Mouse (Mus musculus): Measurements from ENCODE around the gene Osmr. TPM values are rescaled to one million over a fixed set of nuclear protein-coding genes. Genes with fewer than 3 reads are reported as not detected.
A peak's percentile ranks its signal among the peaks of the same experiment; 100 is the strongest.

The Osmr gene
- polyA plus RNA-seq, 1 experiment from 2014 or later, result 0.42 TPM

DNA sequence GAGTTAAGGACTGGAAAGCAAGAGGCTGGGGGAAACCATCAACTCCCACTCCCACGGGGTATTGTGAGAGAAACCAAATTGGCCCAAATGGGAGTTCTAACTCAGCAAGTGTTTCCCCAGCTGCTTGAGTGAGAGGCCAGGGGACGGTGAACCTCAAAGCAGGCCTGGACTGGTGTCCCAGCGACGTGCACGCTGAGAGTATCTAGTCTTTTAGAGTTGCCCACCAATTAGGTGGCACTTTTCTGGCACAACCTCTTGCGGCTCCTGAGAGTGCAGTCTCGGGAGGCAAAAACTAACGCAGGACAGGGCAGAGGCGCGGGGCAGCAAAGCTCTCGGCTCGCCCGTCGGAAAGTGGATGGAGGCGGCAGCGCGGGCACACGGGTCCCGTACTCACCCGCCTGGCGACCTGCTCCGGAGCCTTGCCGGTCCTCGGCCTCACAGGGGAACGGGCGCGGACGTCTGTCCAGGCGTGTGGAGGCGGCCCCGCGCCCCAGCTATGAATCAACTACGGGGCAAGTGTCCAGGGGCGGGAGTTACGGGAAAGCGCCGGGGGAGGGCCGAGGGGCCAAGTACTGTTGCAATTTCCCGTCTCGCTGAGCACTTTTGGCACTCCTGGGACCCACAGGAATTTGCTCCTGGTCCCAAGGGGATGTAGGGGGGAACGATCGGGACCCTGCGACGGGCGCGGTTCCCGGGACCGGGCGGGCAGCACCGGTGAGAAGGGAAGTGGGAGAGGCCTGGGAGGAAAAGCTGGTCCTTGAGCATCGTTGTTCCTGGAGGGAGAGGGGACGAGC lies 765 bp downstream of the Osmr start:
- Histone ChIP-seq H3K27ac (replicated peaks; ENCODE audit: low read depth, low read length) (no peak overlapping the region), H3K9me3 (replicated peaks; ENCODE audit: control insufficient read depth, low read length) (no peaks in the 10 kb centered on the region), H3K4me1 (ENCODE audit: control insufficient read depth, insufficient read depth, low read length) (peaks cover 5% of the 10 kb centered on the region), H3K4me2 (ENCODE audit: low read depth, low read length) (peak overlapping the region; percentile 82), H3K36me3 (replicated peaks; ENCODE audit: control insufficient read depth, insufficient read depth, low read depth, low read length) (no peaks in the 10 kb centered on the region), H3K4me3 (ENCODE audit: low read depth, low read length) (peak overlapping the region; percentile 46), H3K9ac (replicated peaks; ENCODE audit: low read length) (peak overlapping the region; percentile 46), H3K27me3 (ENCODE audit: control insufficient read depth, insufficient read depth, low read length) (peaks cover 15% of the 10 kb centered on the region)
- whole genome bisulfite sequencing, result under 1% methylated on average over 52 of the region's 52 CpGs
- peak; percentile 21 for DNase-seq (ENCODE audit: low spot score)
- ATAC-seq (replicated peaks; ENCODE audit: insufficient number of reproducible peaks, low FRiP score, low TSS enrichment, low read depth), result peak; percentile 48; the same call in 1 of the 2 replicates

DNA sequence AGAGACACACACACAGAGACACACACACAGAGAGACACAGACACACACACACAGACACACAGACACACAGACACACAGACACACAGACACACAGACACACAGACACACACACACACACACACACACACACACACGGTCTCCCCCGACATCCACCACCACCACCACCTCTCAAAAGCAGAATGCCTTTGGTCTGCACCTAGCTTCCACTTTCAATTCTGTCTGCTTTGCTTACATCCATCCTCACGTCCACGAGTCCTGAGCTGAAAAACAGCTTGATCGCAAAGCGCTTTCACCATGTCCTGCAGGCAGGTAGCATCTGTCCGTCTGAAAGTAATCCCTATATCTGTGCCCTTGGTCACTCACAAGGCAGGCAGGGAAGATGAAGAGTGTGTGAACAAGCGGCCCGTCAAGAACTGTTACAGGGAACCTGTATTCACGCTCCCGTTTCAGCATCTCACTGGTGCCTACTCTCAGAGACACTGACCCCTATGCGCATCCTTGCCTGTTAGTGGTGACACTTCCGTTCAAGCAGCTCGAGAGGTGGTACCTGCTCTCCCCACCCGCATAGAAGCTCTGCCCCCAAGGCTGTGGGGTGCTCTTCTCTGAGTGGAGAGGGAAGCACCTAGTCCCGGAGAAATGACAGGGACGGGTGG lies 1.5 kb downstream of the Osmr start:
- no peaks in the 10 kb centered on the region for H3K9me3 ChIP-seq (replicated peaks; ENCODE audit: control insufficient read depth, low read length)
- DNase-seq (ENCODE audit: low spot score) (peak; percentile 8), ATAC-seq (replicated peaks; ENCODE audit: insufficient number of reproducible peaks, low FRiP score, low TSS enrichment, low read depth) (no peak)
- peaks cover 5% of the 10 kb centered on the region for H3K4me1 ChIP-seq (ENCODE audit: control insufficient read depth, insufficient read depth, low read length)
- H3K9ac ChIP-seq (replicated peaks; ENCODE audit: low read length), result no peak overlapping the region
- H3K27ac ChIP-seq (replicated peaks; ENCODE audit: low read depth, low read length), result no peak overlapping the region
- 27% methylated on average over 16 of the region's 17 CpGs for WGBS
- H3K4me3 ChIP-seq (ENCODE audit: low read depth, low read length), result peak overlapping the region; percentile 46; the same call in 1 of the 2 replicates
- no peak overlapping the region for H3K4me2 ChIP-seq (ENCODE audit: low read depth, low read length)
- H3K27me3 ChIP-seq (ENCODE audit: control insufficient read depth, insufficient read depth, low read length), result peaks cover 15% of the 10 kb centered on the region
- H3K36me3 ChIP-seq (replicated peaks; ENCODE audit: control insufficient read depth, insufficient read depth, low read depth, low read length), result no peaks in the 10 kb centered on the region

DNA sequence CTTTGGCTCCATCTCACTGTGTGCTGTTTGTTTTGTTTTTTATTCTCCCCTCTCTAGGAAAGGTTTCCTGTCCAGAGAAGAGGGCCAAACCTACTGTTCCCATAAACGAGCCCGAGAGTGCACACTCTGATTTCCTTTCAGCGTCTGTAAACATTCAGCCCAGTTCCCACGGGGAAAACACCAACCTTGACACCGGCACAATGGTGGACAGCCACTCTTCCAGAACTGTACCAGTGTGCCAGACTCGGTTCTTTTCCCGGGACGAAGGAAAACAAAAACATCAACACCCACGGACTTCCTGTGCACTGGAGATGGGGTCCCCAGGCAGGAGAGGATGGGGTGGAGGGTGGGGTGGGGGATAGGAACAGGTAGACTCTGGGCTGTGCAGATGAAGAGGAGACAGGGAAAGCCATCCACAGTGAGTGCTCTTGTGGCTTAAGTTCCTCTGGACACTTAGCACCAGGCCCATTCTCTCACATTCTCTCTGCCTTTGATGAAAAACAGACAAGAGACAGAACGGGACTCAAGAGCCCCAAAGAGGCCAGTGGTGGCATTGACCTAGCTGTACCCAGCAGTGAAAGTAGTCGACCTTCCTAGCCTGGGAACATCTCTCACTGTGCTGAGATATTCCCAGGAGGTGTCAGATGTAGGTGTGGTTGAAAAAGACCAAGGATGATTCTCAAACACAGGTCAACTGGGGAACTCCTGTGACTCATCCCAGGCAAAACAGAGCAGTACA lies 3.0 kb downstream of the Osmr start:
- Histone ChIP-seq H3K4me1 (ENCODE audit: control insufficient read depth, insufficient read depth, low read length) (peaks cover 5% of the 10 kb centered on the region), H3K36me3 (replicated peaks; ENCODE audit: control insufficient read depth, insufficient read depth, low read depth, low read length) (no peaks in the 10 kb centered on the region), H3K9ac (replicated peaks; ENCODE audit: low read length) (no peak overlapping the region), H3K9me3 (replicated peaks; ENCODE audit: control insufficient read depth, low read length) (no peaks in the 10 kb centered on the region), H3K27ac (replicated peaks; ENCODE audit: low read depth, low read length) (no peak overlapping the region), H3K27me3 (ENCODE audit: control insufficient read depth, insufficient read depth, low read length) (peaks cover 15% of the 10 kb centered on the region), H3K4me3 (ENCODE audit: low read depth, low read length) (no peak overlapping the region), H3K4me2 (ENCODE audit: low read depth, low read length) (no peak overlapping the region)
- WGBS, result 52% methylated on average over 11 of the region's 11 CpGs
- no peak for ATAC-seq (replicated peaks; ENCODE audit: insufficient number of reproducible peaks, low FRiP score, low TSS enrichment, low read depth)
- DNase-seq (ENCODE audit: low spot score), result no peak

DNA sequence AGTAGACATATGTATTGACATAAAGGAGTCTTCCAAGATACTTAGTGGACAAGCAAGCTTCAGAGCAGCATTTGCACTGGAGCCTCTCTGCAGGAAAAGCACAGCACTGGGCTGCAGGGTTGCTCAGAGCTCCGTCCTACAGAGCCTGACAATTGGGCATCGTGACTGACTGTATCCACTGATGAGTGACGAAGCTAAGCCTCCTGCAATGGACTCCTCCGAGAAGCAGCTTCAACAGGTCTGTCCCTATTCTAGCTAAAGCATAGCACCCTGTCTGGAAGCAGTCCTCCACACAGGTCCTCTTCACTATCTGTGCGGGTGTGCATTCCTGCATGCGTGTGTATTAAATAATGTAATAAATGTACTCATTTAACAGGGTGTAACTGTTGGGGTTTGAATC lies 7.9 kb downstream of the Osmr start:
- H3K36me3 ChIP-seq (replicated peaks; ENCODE audit: control insufficient read depth, insufficient read depth, low read depth, low read length), result no peaks in the 10 kb centered on the region
- no peak overlapping the region for H3K27ac ChIP-seq (replicated peaks; ENCODE audit: low read depth, low read length)
- DNase-seq (ENCODE audit: low spot score) (no peak), ATAC-seq (replicated peaks; ENCODE audit: insufficient number of reproducible peaks, low FRiP score, low TSS enrichment, low read depth) (no peak)
- H3K4me2 ChIP-seq (ENCODE audit: low read depth, low read length), result no peak overlapping the region
- H3K4me3 ChIP-seq (ENCODE audit: low read depth, low read length), result no peak overlapping the region
- no peaks in the 10 kb centered on the region for H3K4me1 ChIP-seq (ENCODE audit: control insufficient read depth, insufficient read depth, low read length)
- H3K9ac ChIP-seq (replicated peaks; ENCODE audit: low read length), result no peak overlapping the region
- H3K9me3 ChIP-seq (replicated peaks; ENCODE audit: control insufficient read depth, low read length), result no peaks in the 10 kb centered on the region
- no peaks in the 10 kb centered on the region for H3K27me3 ChIP-seq (ENCODE audit: control insufficient read depth, insufficient read depth, low read length)
- 67% methylated on average over 6 of the region's 6 CpGs for WGBS

DNA sequence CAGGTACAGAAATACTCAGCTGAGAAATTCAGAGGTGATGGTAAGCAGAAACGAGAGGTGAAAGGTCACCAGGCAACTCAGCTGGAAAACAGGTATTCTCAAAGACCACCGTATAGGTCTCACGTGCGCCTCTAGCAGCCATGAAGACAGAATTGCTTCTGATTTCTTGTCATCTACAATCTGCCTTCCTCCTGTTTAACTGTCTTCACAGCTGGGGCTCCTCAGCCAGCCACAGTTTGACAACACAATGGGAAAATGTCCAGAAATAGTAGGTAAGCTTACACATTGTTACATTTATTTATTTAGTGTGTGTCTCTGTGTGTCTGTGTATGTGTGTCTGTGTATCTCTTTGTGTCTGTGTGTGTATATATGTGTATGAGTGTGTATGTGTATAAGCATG lies 12.6 kb downstream of the Osmr start:
- Histone ChIP-seq H3K4me1 (ENCODE audit: control insufficient read depth, insufficient read depth, low read length) (no peaks in the 10 kb centered on the region), H3K27ac (replicated peaks; ENCODE audit: low read depth, low read length) (no peak overlapping the region), H3K9ac (replicated peaks; ENCODE audit: low read length) (no peak overlapping the region), H3K9me3 (replicated peaks; ENCODE audit: control insufficient read depth, low read length) (no peaks in the 10 kb centered on the region), H3K4me2 (ENCODE audit: low read depth, low read length) (no peak overlapping the region), H3K27me3 (ENCODE audit: control insufficient read depth, insufficient read depth, low read length) (no peaks in the 10 kb centered on the region), H3K4me3 (ENCODE audit: low read depth, low read length) (no peak overlapping the region), H3K36me3 (replicated peaks; ENCODE audit: control insufficient read depth, insufficient read depth, low read depth, low read length) (no peaks in the 10 kb centered on the region)
- DNase-seq (ENCODE audit: low spot score) (no peak), ATAC-seq (replicated peaks; ENCODE audit: insufficient number of reproducible peaks, low FRiP score, low TSS enrichment, low read depth) (no peak)
- WGBS, result 82% methylated on average over 4 of the region's 4 CpGs

DNA sequence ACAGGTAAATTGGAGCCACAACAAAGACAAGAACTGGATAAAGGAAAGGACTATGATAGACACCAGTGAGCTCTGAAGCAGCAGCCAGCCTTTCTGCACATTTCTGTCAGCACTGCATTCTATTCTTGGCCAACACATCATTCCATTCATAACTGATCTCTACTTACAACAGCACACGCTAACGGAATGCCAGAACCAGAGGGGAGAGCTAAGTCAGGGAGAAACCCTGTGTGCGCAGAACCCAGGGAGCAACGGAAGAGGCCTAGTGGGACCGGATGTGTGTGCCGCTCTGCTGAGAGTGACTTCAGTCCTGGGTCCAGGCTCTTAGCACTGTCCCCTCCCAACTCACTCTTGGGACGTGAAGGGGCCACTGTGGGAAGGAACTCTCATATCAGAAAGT lies 13.2 kb downstream of the Osmr start:
- Histone ChIP-seq H3K9me3 (replicated peaks; ENCODE audit: control insufficient read depth, low read length) (no peaks in the 10 kb centered on the region), H3K36me3 (replicated peaks; ENCODE audit: control insufficient read depth, insufficient read depth, low read depth, low read length) (no peaks in the 10 kb centered on the region), H3K27me3 (ENCODE audit: control insufficient read depth, insufficient read depth, low read length) (no peaks in the 10 kb centered on the region), H3K27ac (replicated peaks; ENCODE audit: low read depth, low read length) (no peak overlapping the region), H3K4me1 (ENCODE audit: control insufficient read depth, insufficient read depth, low read length) (no peaks in the 10 kb centered on the region), H3K4me2 (ENCODE audit: low read depth, low read length) (no peak overlapping the region), H3K4me3 (ENCODE audit: low read depth, low read length) (no peak overlapping the region), H3K9ac (replicated peaks; ENCODE audit: low read length) (no peak overlapping the region)
- ATAC-seq (replicated peaks; ENCODE audit: insufficient number of reproducible peaks, low FRiP score, low TSS enrichment, low read depth) (no peak), DNase-seq (ENCODE audit: low spot score) (no peak)
- WGBS, result 84% methylated on average over 7 of the region's 7 CpGs

DNA sequence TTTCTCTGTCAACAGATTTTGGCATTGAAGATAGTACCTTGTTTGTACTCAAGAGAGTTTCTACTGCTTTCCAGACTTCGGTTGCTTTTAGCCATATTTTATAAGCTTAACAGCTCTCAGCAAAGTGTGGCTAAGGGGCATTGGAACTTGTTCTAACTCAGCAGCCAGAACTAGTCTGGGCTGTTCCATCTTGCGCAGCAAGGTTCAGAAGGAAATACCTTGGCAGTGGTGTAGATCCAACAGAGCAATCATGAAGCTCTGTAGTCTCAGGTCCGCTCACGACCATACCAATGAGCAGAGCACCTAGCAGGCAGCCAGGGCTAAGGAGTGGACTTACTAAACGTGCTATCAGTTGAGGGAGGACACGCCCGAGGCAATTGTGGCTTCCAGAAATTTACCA lies 15.0 kb downstream of the Osmr start:
- Histone ChIP-seq H3K4me1 (ENCODE audit: control insufficient read depth, insufficient read depth, low read length) (no peaks in the 10 kb centered on the region), H3K4me2 (ENCODE audit: low read depth, low read length) (no peak overlapping the region), H3K27me3 (ENCODE audit: control insufficient read depth, insufficient read depth, low read length) (no peaks in the 10 kb centered on the region), H3K27ac (replicated peaks; ENCODE audit: low read depth, low read length) (no peak overlapping the region), H3K4me3 (ENCODE audit: low read depth, low read length) (no peak overlapping the region), H3K9ac (replicated peaks; ENCODE audit: low read length) (no peak overlapping the region), H3K36me3 (replicated peaks; ENCODE audit: control insufficient read depth, insufficient read depth, low read depth, low read length) (no peaks in the 10 kb centered on the region), H3K9me3 (replicated peaks; ENCODE audit: control insufficient read depth, low read length) (no peaks in the 10 kb centered on the region)
- 85% methylated on average over 7 of the region's 7 CpGs for WGBS
- DNase-seq (ENCODE audit: low spot score) (no peak), ATAC-seq (replicated peaks; ENCODE audit: insufficient number of reproducible peaks, low FRiP score, low TSS enrichment, low read depth) (no peak)

DNA sequence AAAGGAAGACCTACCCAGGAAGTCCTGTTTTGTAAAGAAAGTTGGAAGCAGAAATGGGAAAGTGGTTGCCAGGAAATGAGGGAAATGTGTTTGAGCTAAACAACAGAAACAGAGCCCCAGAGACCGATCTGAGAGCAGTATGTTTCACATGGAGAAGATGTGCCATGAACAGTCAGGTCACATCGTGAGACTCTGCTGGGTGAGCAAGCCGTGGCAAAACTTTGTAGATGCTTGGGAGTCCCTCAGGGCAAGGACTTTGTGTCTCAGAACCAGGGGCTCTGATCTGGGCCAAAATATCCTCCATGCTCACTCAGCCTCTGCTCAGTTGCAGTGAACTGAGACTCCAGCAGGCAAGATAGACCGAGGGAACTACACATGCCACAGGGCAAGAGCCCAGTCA lies 15.9 kb downstream of the Osmr start:
- no peak overlapping the region for H3K27ac ChIP-seq (replicated peaks; ENCODE audit: low read depth, low read length)
- H3K9me3 ChIP-seq (replicated peaks; ENCODE audit: control insufficient read depth, low read length), result no peaks in the 10 kb centered on the region
- no peaks in the 10 kb centered on the region for H3K36me3 ChIP-seq (replicated peaks; ENCODE audit: control insufficient read depth, insufficient read depth, low read depth, low read length)
- 86% methylated on average over 4 of the region's 4 CpGs for WGBS
- no peak overlapping the region for H3K9ac ChIP-seq (replicated peaks; ENCODE audit: low read length)
- no peaks in the 10 kb centered on the region for H3K4me1 ChIP-seq (ENCODE audit: control insufficient read depth, insufficient read depth, low read length)
- ATAC-seq (replicated peaks; ENCODE audit: insufficient number of reproducible peaks, low FRiP score, low TSS enrichment, low read depth) (no peak), DNase-seq (ENCODE audit: low spot score) (no peak)
- H3K27me3 ChIP-seq (ENCODE audit: control insufficient read depth, insufficient read depth, low read length), result no peaks in the 10 kb centered on the region
- no peak overlapping the region for H3K4me3 ChIP-seq (ENCODE audit: low read depth, low read length)
- no peak overlapping the region for H3K4me2 ChIP-seq (ENCODE audit: low read depth, low read length)
